Mouse (Mus musculus) forebrain, embryonic 13.5 days (tissue): ENCODE results near the gene Sipa1. TPM values are rescaled to one million over a fixed set of nuclear protein-coding genes. Genes with fewer than 3 reads are reported as not detected.

Experiments
- ATAC-seq: fragments of 200-750 bp; cut with Nextera tagmentation; 2 replicates; pipeline ENCODE4 v1.8.0; 2017
- H3K27ac ChIP-seq: fragments of 300-500 bp; sonication (generic); 2 replicates; pipeline ENCODE4 v1.5.1; 2015; ENCODE audit warnings: inconsistent platforms, mild to moderate bottlenecking, moderate library complexity
- H3K27me3 ChIP-seq: fragments of 300-500 bp; sonication (generic); 2 replicates; pipeline ENCODE4 v1.6.1; 2015; ENCODE audit warnings: mild to moderate bottlenecking, inconsistent platforms
- H3K36me3 ChIP-seq: fragments of 300-500 bp; sonication (generic); 2 replicates; pipeline ENCODE4 v1.6.1; 2015; ENCODE audit warnings: mild to moderate bottlenecking, inconsistent platforms; ENCODE audit not compliant: poor library complexity, severe bottlenecking
- H3K4me1 ChIP-seq: fragments of 300-500 bp; sonication (generic); 2 replicates; pipeline ENCODE4 v1.6.1; 2015; ENCODE audit warnings: inconsistent platforms
- H3K4me2 ChIP-seq: fragments of 300-500 bp; sonication (generic); 2 replicates; pipeline ENCODE4 v1.6.1; 2015; ENCODE audit warnings: inconsistent platforms, mild to moderate bottlenecking, moderate library complexity
- H3K4me3 ChIP-seq: fragments of 300-500 bp; sonication (generic); 2 replicates; pipeline ENCODE4 v1.5.1; 2015; ENCODE audit warnings: mild to moderate bottlenecking, inconsistent platforms
- H3K9ac ChIP-seq: fragments of 300-500 bp; sonication (generic); 2 replicates; pipeline ENCODE4 v1.6.1; 2015; ENCODE audit warnings: mild to moderate bottlenecking, inconsistent platforms
- H3K9me3 ChIP-seq: fragments of 300-500 bp; sonication (generic); replicated peaks from 2 replicates; pipeline ENCODE4 v1.6.1; 2016; ENCODE audit warnings: inconsistent platforms
- WGBS: fragments of 180-500 bp; shearing (Covaris S2); methylation state at CpG from one replicate; pipeline ENCODE4 v1.1.7; 2015; 5-methylcytosine and 5-hydroxymethylcytosine counted together
- polyA plus RNA-seq: library from polyadenylated mRNA; unstranded; fragments of >200 nt; fragmentation: Nextera tagmentation; extraction: Ambion mirVana; gene quantifications from 2 replicates; pipeline ENCODE4 v1.2.1, GENCODE M21; 2015

Sipa1 gene
- polyA plus RNA-seq, 1 experiment from 2014 or later, result 9.4 TPM

- WGBS, result 63% methylated on average over 12 of the region's 13 CpGs
- no peaks in the 10 kb centered on the region for H3K9me3 ChIP-seq
- peaks cover 23% of the 10 kb centered on the region for H3K36me3 ChIP-seq
These were observed 11.8 kb downstream of the Sipa1 start for GRCm38 (mm10) chr19:5651502-5652274.

DNA sequence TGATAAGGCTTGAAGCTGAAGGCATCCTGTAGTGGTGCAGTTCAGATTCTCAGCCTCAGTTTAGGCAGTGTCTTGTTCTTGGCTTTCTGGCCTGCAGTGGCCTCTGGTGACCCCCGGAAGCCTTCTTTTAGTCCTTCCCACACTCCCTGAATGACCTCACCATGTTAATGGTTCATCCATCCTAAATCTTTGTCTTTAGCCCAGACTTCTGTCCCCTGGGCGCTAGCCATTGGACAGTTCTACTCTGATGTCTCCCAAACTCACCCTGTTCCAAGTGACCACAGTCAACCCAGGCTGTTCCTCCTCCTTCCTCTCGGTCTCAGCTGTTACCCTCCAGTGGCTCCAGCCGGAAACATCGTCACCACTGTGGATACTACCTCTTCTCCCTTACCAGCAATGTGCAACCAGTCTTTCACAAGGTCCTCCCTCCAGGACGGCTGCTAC, 14.2 kb downstream of the Sipa1 start:
- Histone ChIP-seq H3K36me3 (peaks cover 47% of the 10 kb centered on the region), H3K9ac (peak overlapping the region; percentile 55), H3K4me1 (peaks cover 19% of the 10 kb centered on the region), H3K27me3 (peaks cover 20% of the 10 kb centered on the region), H3K4me3 (peak overlapping the region; percentile 25), H3K27ac (0 out of 2 replicates have a peak overlapping the region, but pooled peaks have one; percentile 21), H3K4me2 (peak overlapping the region; percentile 57), H3K9me3 (no peaks in the 10 kb centered on the region)
- 70% methylated on average over 6 of the region's 6 CpGs for whole genome bisulfite sequencing
- ATAC-seq, result no peak; the same call in 1 of the 2 replicates

More at GRCm38 (mm10) chr19:5651502-5652274, 11.8 kb downstream of the Sipa1 start:
- no peak overlapping the region for H3K4me2 ChIP-seq
- ATAC-seq, result no peak
- H3K9ac ChIP-seq, result no peak overlapping the region
- peaks cover 44% of the 10 kb centered on the region for H3K27me3 ChIP-seq
- H3K4me1 ChIP-seq, result peaks cover 25% of the 10 kb centered on the region
- H3K4me3 ChIP-seq, result no peak overlapping the region
- H3K27ac ChIP-seq, result no peak overlapping the region

- Histone ChIP-seq H3K4me3 (peak overlapping the region; percentile 25), H3K4me1 (peaks cover 12% of the 10 kb centered on the region), H3K27ac (peak overlapping the region; percentile 68), H3K27me3 (peaks cover 14% of the 10 kb centered on the region), H3K9ac (peak overlapping the region; percentile 55), H3K9me3 (no peaks in the 10 kb centered on the region), H3K4me2 (peak overlapping the region; percentile 57), H3K36me3 (peaks cover 54% of the 10 kb centered on the region)
- ATAC-seq, result peak; percentile 89
- 11% methylated on average over 26 of the region's 26 CpGs for WGBS
These were observed 14.9 kb downstream of the Sipa1 start for GRCm38 (mm10) chr19:5648401-5649297.

DNA sequence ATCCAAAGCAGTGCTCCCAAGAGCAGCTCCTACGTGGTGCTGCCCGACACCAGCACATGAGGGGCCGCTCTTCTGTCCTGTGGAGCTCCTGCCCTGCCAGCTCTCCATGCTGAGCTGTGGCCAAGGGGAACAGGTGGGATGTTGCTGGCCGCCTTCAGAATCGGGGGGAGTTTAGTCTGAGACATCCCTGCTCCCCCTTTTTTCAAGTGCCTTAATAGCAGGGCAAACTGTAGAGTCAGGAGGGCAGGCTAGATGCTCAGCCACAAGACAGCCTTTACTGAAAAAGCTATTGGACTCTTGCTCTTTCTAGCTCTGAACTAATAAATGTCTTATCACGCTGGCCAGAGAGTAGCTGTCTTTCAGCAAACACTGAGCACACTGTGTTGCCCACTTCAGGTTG, 15.7 kb downstream of the Sipa1 start:
- Histone ChIP-seq H3K36me3 (peaks cover 61% of the 10 kb centered on the region), H3K9me3 (no peaks in the 10 kb centered on the region), H3K4me1 (peaks cover 12% of the 10 kb centered on the region), H3K4me3 (no peak overlapping the region), H3K27ac (peak overlapping the region; percentile 68; the same call in 1 of the 2 replicates), H3K4me2 (no peak overlapping the region), H3K9ac (no peak overlapping the region), H3K27me3 (peaks cover 5% of the 10 kb centered on the region)
- WGBS, result 98% methylated on average over 6 of the region's 6 CpGs
- no peak for ATAC-seq

DNA sequence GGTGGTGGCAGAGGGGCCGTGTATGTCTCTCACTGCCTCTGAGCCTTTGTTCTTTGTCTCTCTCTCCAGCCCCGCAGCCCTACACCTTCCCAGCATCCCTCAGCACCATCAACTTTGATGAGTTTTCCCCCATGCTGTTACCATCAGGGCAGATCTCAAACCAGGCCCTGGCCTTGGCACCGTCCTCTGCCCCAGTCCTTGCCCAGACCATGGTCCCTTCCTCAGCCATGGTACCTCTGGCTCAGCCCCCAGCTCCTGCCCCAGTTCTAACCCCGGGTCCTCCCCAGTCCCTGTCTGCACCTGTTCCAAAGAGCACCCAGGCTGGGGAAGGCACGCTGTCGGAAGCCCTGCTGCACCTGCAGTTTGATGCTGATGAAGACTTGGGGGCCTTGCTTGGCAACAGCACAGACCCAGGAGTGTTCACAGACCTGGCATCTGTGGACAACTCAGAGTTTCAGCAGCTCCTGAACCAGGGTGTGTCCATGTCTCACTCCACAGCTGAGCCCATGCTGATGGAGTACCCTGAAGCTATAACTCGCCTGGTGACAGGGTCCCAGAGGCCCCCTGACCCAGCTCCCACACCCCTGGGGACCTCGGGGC, 16.7 kb downstream of the Sipa1 start:
- Histone ChIP-seq H3K4me1 (peaks cover 12% of the 10 kb centered on the region), H3K9ac (no peak overlapping the region), H3K27ac (no peak overlapping the region), H3K4me3 (no peak overlapping the region), H3K9me3 (no peaks in the 10 kb centered on the region), H3K4me2 (no peak overlapping the region), H3K36me3 (peaks cover 71% of the 10 kb centered on the region), H3K27me3 (no peaks in the 10 kb centered on the region)
- WGBS, result 91% methylated on average over 8 of the region's 8 CpGs
- ATAC-seq, result no peak

- Histone ChIP-seq H3K27me3 (no peaks in the 10 kb centered on the region), H3K4me1 (peaks cover 12% of the 10 kb centered on the region), H3K36me3 (peaks cover 79% of the 10 kb centered on the region), H3K9me3 (no peaks in the 10 kb centered on the region), H3K27ac (no peak overlapping the region), H3K4me2 (no peak overlapping the region), H3K9ac (no peak overlapping the region), H3K4me3 (no peak overlapping the region)
- 96% methylated on average over 9 of the region's 9 CpGs for WGBS
- ATAC-seq, result no peak
These were observed 18.2 kb downstream of the Sipa1 start for GRCm38 (mm10) chr19:5645280-5645679.

DNA sequence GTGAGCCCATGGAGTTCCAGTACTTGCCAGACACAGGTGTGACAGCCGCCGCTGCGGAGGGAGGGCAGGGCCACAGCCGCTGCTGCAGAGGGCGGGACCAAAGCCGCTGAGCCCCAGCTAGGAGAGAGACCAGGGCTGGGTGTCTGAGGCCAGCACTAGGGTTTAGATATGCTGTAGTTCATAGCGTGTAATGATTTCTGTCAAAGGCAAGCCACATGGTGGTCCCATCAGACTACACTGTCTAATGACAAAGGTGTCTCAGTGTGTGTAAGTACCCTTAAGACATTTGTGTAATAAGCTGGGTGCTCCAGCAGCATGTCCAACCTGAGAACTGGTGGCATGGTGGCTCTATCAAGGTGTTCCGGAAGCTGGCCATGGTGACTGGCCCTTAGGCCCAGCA, 21.9 kb downstream of the Sipa1 start:
- 90% methylated on average over 8 of the region's 8 CpGs for WGBS

GRCm38 (mm10) chr19:5641021-5641420, 22.5 kb downstream of the Sipa1 start:
- WGBS, result 92% methylated on average over 17 of the region's 17 CpGs
- H3K9ac ChIP-seq, result no peak overlapping the region
- no peak overlapping the region for H3K4me3 ChIP-seq
- H3K4me2 ChIP-seq, result no peak overlapping the region
- no peaks in the 10 kb centered on the region for H3K9me3 ChIP-seq
- H3K27me3 ChIP-seq, result no peaks in the 10 kb centered on the region
- no peak overlapping the region for H3K27ac ChIP-seq
- H3K36me3 ChIP-seq, result peaks cover 74% of the 10 kb centered on the region
- no peak for ATAC-seq
- H3K4me1 ChIP-seq, result peaks cover 26% of the 10 kb centered on the region

More for the DNA sequence above, 21.9 kb downstream of the Sipa1 start:
- no peak for ATAC-seq
- Histone ChIP-seq H3K4me1 (peaks cover 20% of the 10 kb centered on the region), H3K4me3 (no peak overlapping the region), H3K36me3 (peaks cover 80% of the 10 kb centered on the region), H3K4me2 (no peak overlapping the region), H3K27me3 (no peaks in the 10 kb centered on the region), H3K9me3 (no peaks in the 10 kb centered on the region), H3K9ac (no peak overlapping the region), H3K27ac (no peak overlapping the region)

DNA sequence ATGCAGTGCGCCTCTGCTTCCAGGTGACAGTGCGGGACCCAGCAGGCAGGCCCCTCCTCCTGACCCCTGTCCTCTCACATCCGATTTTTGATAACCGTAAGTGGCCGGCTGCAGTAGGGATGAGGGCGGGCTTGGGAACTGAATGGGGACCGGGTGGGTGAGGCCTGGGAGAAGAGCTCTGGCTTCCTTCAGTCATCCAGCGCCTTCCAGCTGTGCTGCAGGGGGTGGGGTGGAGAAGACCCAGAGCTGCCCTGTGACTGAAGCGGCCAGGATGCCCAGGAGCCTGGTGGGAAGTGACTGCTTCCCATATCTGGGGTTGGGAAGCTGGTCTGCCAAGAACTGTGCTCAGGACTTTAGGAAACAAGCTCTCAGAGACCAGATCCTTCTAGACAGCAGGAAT, 23.2 kb downstream of the Sipa1 start:
- 83% methylated on average over 9 of the region's 9 CpGs for WGBS
- H3K27ac ChIP-seq, result no peak overlapping the region
- no peak for ATAC-seq
- no peak overlapping the region for H3K4me2 ChIP-seq
- peaks cover 26% of the 10 kb centered on the region for H3K4me1 ChIP-seq
- no peaks in the 10 kb centered on the region for H3K27me3 ChIP-seq
- H3K36me3 ChIP-seq, result peaks cover 67% of the 10 kb centered on the region
- no peak overlapping the region for H3K9ac ChIP-seq
- no peak overlapping the region for H3K4me3 ChIP-seq
- no peaks in the 10 kb centered on the region for H3K9me3 ChIP-seq

DNA sequence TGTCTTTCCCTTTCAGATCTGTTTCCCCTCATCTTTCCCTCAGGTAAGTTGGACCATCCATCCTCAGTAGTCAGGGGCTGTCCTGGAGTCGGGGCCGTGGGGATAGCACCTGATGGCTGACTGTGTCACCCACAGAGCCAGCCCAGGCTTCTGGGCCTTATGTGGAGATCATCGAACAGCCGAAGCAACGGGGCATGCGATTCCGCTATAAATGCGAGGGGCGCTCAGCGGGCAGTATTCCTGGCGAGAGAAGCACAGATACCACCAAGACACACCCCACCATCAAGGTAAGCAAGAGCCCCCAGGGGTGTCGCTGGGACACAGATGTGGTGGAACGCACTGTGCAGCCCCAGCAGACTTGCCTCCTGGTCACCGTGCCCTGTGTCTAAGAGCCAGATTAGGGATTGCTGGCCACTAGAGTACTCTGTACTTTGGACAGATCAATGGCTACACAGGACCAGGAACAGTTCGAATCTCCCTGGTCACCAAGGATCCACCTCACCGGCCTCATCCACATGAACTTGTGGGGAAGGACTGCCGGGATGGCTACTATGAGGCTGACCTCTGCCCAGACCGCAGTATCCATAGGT, 25.0 kb downstream of the Sipa1 start:
- Histone ChIP-seq H3K9ac (peak overlapping the region; percentile 81), H3K4me3 (peak overlapping the region; percentile 81), H3K27me3 (no peaks in the 10 kb centered on the region), H3K36me3 (peaks cover 48% of the 10 kb centered on the region), H3K4me1 (peaks cover 26% of the 10 kb centered on the region), H3K4me2 (peak overlapping the region; percentile 84), H3K9me3 (no peaks in the 10 kb centered on the region), H3K27ac (peak overlapping the region; percentile 92; the same call in 1 of the 2 replicates)
- WGBS, result 90% methylated on average over 18 of the region's 18 CpGs
- no peak for ATAC-seq
